Mouse (Mus musculus) lung, postnatal 25 days (tissue): ENCODE measurements around the gene Timeless.
"Not testable (repeated sequence)": the region's sequence is repeated elsewhere in the genome, so short reads cannot be mapped to it uniquely, and the experiment has no call there.

Experiments used
- DNase-seq: peaks from one replicate; pipeline ENCODE4 v3.0.0; 2022; ENCODE audit warnings: low spot score

Timeless gene

GRCm38 (mm10) chr10:128255925-128256324 is 24.1 kb downstream of the Timeless start:
- DNase-seq: no peak

- DNase-seq: no peak
Measured at GRCm38 (mm10) chr10:128256328-128256727, 24.5 kb downstream of the Timeless start.

GRCm38 (mm10) chr10:128258953-128259352 is 27.1 kb downstream of the Timeless start:
- peak; percentile 42 for DNase-seq

GRCm38 (mm10) chr10:128259946-128260345 is 28.1 kb downstream of the Timeless start:
- no peak for DNase-seq

GRCm38 (mm10) chr10:128260376-128260775 is 28.5 kb downstream of the Timeless start:
- not testable (repeated sequence) for DNase-seq

- no peak for DNase-seq
Measured at GRCm38 (mm10) chr10:128262300-128262699, 30.4 kb downstream of the Timeless start.

- DNase-seq: no peak
Measured at GRCm38 (mm10) chr10:128263393-128264310, 31.8 kb downstream of the Timeless start.

GRCm38 (mm10) chr10:128268371-128268770 is 36.5 kb downstream of the Timeless start, which contains the start of gene Apof:
TSS of gene Apof (plus strand) at chr10:128268671.
- DNase-seq: no peak

GRCm38 (mm10) chr10:128269206-128269910 is 37.5 kb downstream of the Timeless start:
- no peak for DNase-seq

- DNase-seq: peak; percentile 99
Measured at GRCm38 (mm10) chr10:128270287-128270841, 38.5 kb downstream of the Timeless start, which contains the start of gene Stat2. TSS of gene Stat2 (plus strand) at chr10:128270559.

- no peak for DNase-seq
Measured at GRCm38 (mm10) chr10:128270866-128271265, 39.0 kb downstream of the Timeless start.

GRCm38 (mm10) chr10:128271883-128272282 is 40.0 kb downstream of the Timeless start:
- DNase-seq: peak; percentile 30

GRCm38 (mm10) chr10:128272819-128273439 is 41.1 kb downstream of the Timeless start:
- not testable (repeated sequence) for DNase-seq

GRCm38 (mm10) chr10:128275374-128275773 is 43.5 kb downstream of the Timeless start:
- DNase-seq: not testable (repeated sequence)

GRCm38 (mm10) chr10:128278158-128278557 is 46.3 kb downstream of the Timeless start:
- no peak for DNase-seq

GRCm38 (mm10) chr10:128280943-128281342 is 49.1 kb downstream of the Timeless start:
- DNase-seq: no peak

- DNase-seq: no peak
Measured at GRCm38 (mm10) chr10:128281682-128282081, 49.8 kb downstream of the Timeless start.

GRCm38 (mm10) chr10:128282886-128283450 is 51.1 kb downstream of the Timeless start:
- DNase-seq: no peak

GRCm38 (mm10) chr10:128283604-128284579 is 52.0 kb downstream of the Timeless start:
- DNase-seq: peak; percentile 49

- DNase-seq: not testable (repeated sequence)
Measured at GRCm38 (mm10) chr10:128290594-128290993, 58.7 kb downstream of the Timeless start.
